Mouse (Mus musculus): ENCODE measurements around the gene Ctu1. TPM values are rescaled to one million over a fixed set of nuclear protein-coding genes. Genes with fewer than 3 reads are reported as not detected.

Ctu1 gene
- polyA plus RNA-seq (2015; fragmentation: Illumina TruSeq; extraction: RNeasy Lipid Tissue Mini Kit (QIAGEN cat#74804); ENCODE audit: insufficient read depth, low read depth, low replicate concordance): 2.3 TPM

DNA sequence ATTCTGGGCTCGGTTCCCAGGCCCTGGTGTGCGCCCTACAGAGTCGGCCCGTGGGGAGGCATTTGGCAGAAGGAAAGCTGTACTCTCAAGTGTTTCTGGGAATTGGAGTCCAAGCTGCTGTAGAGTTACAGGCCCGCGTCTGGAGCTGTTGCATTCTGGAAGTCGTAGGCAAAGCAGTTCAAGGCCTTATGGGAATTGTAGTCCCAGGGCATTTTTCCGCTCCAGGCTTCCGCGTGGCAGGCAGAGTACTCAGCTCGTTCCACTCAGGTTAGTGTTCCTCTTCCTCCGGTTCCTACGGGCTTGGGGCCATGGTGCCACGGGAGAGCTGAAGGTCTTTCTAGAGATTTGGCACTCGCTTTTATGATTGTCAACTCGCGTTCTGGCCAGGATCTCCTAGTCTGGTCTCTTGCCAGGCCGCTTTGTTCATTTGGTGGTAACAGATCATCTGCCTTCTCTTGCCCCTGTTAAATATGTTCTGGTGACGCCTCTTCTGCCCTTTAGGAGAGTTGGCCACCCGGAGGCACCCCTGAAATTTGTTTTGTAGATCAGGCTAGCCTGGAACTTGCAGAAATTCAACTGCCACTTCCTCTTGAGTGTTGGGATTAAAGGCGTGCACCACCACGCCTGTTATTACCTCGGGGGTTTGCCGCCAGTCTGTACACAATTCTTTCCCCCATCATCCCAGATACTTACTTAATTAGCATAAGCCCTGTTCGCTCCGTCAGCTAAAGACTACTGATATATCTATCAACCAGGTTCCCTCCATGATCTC lies at the start of gene Ctu1:
TSS of gene Ctu1 (plus strand) at position 208 of the 772 bp plus-strand sequence.

DNA sequence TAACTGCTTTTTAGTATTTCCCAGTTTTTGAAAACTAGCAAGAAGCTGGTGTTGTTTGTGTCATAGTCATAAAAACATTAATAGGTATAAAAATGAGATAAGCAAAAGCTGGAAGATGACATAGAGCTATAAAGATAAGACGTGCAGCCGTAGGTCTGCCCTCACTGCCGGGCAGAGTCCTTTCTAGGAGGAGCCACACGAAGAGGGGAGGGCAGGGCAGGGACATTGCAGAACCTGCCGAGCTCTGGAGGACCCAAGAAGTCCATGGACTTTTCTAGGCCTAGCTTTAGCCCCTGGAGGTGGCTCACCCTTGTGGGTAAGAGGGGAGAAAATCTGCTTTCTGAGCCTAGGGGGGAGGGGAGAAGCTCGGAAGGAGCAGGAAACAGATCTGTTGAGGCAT lies 37.3 kb upstream of the Ctu1 start, which contains the start of gene Ceacam18:
TSS of gene Ceacam18 (plus strand) at position 208 of the 400 bp plus-strand sequence.

DNA sequence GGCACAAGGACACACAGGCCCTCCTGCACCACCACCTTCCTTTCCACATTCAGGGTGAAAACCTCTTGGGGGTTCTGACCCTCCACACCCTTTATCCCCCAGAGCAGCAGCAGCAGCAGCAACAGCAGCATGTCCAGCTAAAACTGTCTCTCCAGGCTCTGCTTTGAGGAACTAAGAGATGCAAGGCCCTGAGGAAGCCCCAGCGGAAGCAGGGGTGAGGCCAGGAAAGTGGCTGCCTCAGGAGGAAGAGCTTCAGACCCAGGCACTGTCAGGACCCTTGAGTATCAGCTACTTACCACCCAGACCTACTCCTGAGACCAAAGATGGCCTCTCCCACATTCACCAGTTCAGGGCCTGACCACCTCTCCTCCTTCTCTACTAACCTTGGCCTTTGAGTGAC lies 11.8 kb upstream of the Ctu1 start, which contains the start of gene Siglece:
TSS of gene Siglece (minus strand) at position 160 of the 400 bp plus-strand sequence.

DNA sequence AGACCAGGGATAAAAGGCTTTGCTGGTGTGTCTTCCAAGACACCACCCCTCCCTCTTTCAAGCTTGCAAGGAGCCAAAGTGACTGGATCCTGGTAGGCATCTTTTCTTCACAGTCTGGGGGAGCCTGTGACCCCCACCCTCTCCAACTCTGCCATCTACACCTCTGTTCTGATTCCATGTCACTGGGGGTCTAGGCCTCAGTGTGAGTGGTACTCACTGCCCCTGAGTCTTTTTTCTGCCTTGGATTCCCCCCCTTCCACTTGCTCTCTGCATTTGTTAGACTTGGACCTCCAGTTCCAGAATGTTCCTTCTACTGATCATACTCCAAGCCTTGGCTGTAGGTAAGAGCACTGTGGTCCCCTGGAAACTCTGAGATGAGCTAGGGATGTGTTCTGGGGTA lies 18.3 kb downstream of the Ctu1 start, which contains the start of gene Klk14:
TSS of gene Klk14 (plus strand) at position 301 of the 400 bp plus-strand sequence.

DNA sequence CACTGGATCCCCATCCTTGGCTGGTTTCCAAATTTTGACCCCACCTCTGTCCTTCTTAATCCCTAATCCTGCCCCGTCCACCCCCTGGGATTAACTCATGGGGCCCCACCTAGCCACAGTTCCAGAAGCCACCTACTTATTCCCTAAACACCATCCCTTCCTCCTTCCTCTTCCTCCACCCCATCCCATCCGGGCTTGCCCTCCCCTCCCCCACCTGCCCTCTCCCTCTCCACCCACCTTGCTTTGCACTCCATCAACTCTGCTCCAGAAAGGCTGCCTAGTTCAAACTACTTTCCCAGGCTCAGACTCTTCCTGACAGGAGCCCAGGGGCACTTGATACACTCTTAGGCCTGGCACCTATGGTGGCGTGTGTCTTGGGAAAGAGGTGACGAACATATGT lies 40.5 kb downstream of the Ctu1 start, which contains the start of gene Klk13:
TSS of gene Klk13 (plus strand) at position 301 of the 400 bp plus-strand sequence.

Other genes with a start within 250 kb of the Ctu1 start
- not detected for gene Lim2, start 244.3 kb upstream of the Ctu1 start, polyA plus RNA-seq (2015; fragmentation: Illumina TruSeq; extraction: RNeasy Lipid Tissue Mini Kit (QIAGEN cat#74804); ENCODE audit: insufficient read depth, low read depth, low replicate concordance)
- gene Nkg7, start 234.9 kb upstream of the Ctu1 start, polyA plus RNA-seq (2015; fragmentation: Illumina TruSeq; extraction: RNeasy Lipid Tissue Mini Kit (QIAGEN cat#74804); ENCODE audit: insufficient read depth, low read depth, low replicate concordance): not detected
- not detected for gene Cldnd2, start 231.2 kb upstream of the Ctu1 start, polyA plus RNA-seq (2015; fragmentation: Illumina TruSeq; extraction: RNeasy Lipid Tissue Mini Kit (QIAGEN cat#74804); ENCODE audit: insufficient read depth, low read depth, low replicate concordance)
- 52.6 TPM for gene Etfb, start 227.9 kb upstream of the Ctu1 start, polyA plus RNA-seq (2015; fragmentation: Illumina TruSeq; extraction: RNeasy Lipid Tissue Mini Kit (QIAGEN cat#74804); ENCODE audit: insufficient read depth, low read depth, low replicate concordance)
- not detected for gene Gm45233, start 227.9 kb upstream of the Ctu1 start, polyA plus RNA-seq (2015; fragmentation: Illumina TruSeq; extraction: RNeasy Lipid Tissue Mini Kit (QIAGEN cat#74804); ENCODE audit: insufficient read depth, low read depth, low replicate concordance)
- 0.41 TPM for gene Vsig10l, start 208.9 kb upstream of the Ctu1 start, polyA plus RNA-seq (2015; fragmentation: Illumina TruSeq; extraction: RNeasy Lipid Tissue Mini Kit (QIAGEN cat#74804); ENCODE audit: insufficient read depth, low read depth, low replicate concordance)
- gene Iglon5, start 181.9 kb upstream of the Ctu1 start, polyA plus RNA-seq (2015; fragmentation: Illumina TruSeq; extraction: RNeasy Lipid Tissue Mini Kit (QIAGEN cat#74804); ENCODE audit: insufficient read depth, low read depth, low replicate concordance): 0.52 TPM
- not detected for gene 4931406B18Rik, start 166.1 kb upstream of the Ctu1 start, polyA plus RNA-seq (2015; fragmentation: Illumina TruSeq; extraction: RNeasy Lipid Tissue Mini Kit (QIAGEN cat#74804); ENCODE audit: insufficient read depth, low read depth, low replicate concordance)
- gene Cd33, start 127.6 kb upstream of the Ctu1 start, polyA plus RNA-seq (2015; fragmentation: Illumina TruSeq; extraction: RNeasy Lipid Tissue Mini Kit (QIAGEN cat#74804); ENCODE audit: insufficient read depth, low read depth, low replicate concordance): 1.2 TPM
- 2.8 TPM for gene Zfp658, start 109.8 kb upstream of the Ctu1 start, polyA plus RNA-seq (2015; fragmentation: Illumina TruSeq; extraction: RNeasy Lipid Tissue Mini Kit (QIAGEN cat#74804); ENCODE audit: insufficient read depth, low read depth, low replicate concordance)
- gene Zfp719, start 92.4 kb upstream of the Ctu1 start, polyA plus RNA-seq (2015; fragmentation: Illumina TruSeq; extraction: RNeasy Lipid Tissue Mini Kit (QIAGEN cat#74804); ENCODE audit: insufficient read depth, low read depth, low replicate concordance): 1.9 TPM
- gene Zfp819, start 64.8 kb upstream of the Ctu1 start, polyA plus RNA-seq (2015; fragmentation: Illumina TruSeq; extraction: RNeasy Lipid Tissue Mini Kit (QIAGEN cat#74804); ENCODE audit: insufficient read depth, low read depth, low replicate concordance): not detected
- not detected for gene Ceacam18, start 37.3 kb upstream of the Ctu1 start, polyA plus RNA-seq (2015; fragmentation: Illumina TruSeq; extraction: RNeasy Lipid Tissue Mini Kit (QIAGEN cat#74804); ENCODE audit: insufficient read depth, low read depth, low replicate concordance)
- gene Siglece, start 11.9 kb upstream of the Ctu1 start, polyA plus RNA-seq (2015; fragmentation: Illumina TruSeq; extraction: RNeasy Lipid Tissue Mini Kit (QIAGEN cat#74804); ENCODE audit: insufficient read depth, low read depth, low replicate concordance): not detected
- gene Klk14, start 18.4 kb downstream of the Ctu1 start, polyA plus RNA-seq (2015; fragmentation: Illumina TruSeq; extraction: RNeasy Lipid Tissue Mini Kit (QIAGEN cat#74804); ENCODE audit: insufficient read depth, low read depth, low replicate concordance): not detected
- not detected for gene Klk13, start 40.6 kb downstream of the Ctu1 start, polyA plus RNA-seq (2015; fragmentation: Illumina TruSeq; extraction: RNeasy Lipid Tissue Mini Kit (QIAGEN cat#74804); ENCODE audit: insufficient read depth, low read depth, low replicate concordance)
- not detected for gene Klk12, start 96.9 kb downstream of the Ctu1 start, polyA plus RNA-seq (2015; fragmentation: Illumina TruSeq; extraction: RNeasy Lipid Tissue Mini Kit (QIAGEN cat#74804); ENCODE audit: insufficient read depth, low read depth, low replicate concordance)
- gene Klk11, start 102.6 kb downstream of the Ctu1 start, polyA plus RNA-seq (2015; fragmentation: Illumina TruSeq; extraction: RNeasy Lipid Tissue Mini Kit (QIAGEN cat#74804); ENCODE audit: insufficient read depth, low read depth, low replicate concordance): not detected
- gene Klk10, start 109.0 kb downstream of the Ctu1 start, polyA plus RNA-seq (2015; fragmentation: Illumina TruSeq; extraction: RNeasy Lipid Tissue Mini Kit (QIAGEN cat#74804); ENCODE audit: insufficient read depth, low read depth, low replicate concordance): not detected
- not detected for gene Klk9, start 119.9 kb downstream of the Ctu1 start, polyA plus RNA-seq (2015; fragmentation: Illumina TruSeq; extraction: RNeasy Lipid Tissue Mini Kit (QIAGEN cat#74804); ENCODE audit: insufficient read depth, low read depth, low replicate concordance)
- gene Klk8, start 125.6 kb downstream of the Ctu1 start, polyA plus RNA-seq (2015; fragmentation: Illumina TruSeq; extraction: RNeasy Lipid Tissue Mini Kit (QIAGEN cat#74804); ENCODE audit: insufficient read depth, low read depth, low replicate concordance): 2.5 TPM
- not detected for gene Klk7, start 139.3 kb downstream of the Ctu1 start, polyA plus RNA-seq (2015; fragmentation: Illumina TruSeq; extraction: RNeasy Lipid Tissue Mini Kit (QIAGEN cat#74804); ENCODE audit: insufficient read depth, low read depth, low replicate concordance)
- gene Klk6, start 152.5 kb downstream of the Ctu1 start, polyA plus RNA-seq (2015; fragmentation: Illumina TruSeq; extraction: RNeasy Lipid Tissue Mini Kit (QIAGEN cat#74804); ENCODE audit: insufficient read depth, low read depth, low replicate concordance): not detected
- not detected for gene Klk5, start 170.0 kb downstream of the Ctu1 start, polyA plus RNA-seq (2015; fragmentation: Illumina TruSeq; extraction: RNeasy Lipid Tissue Mini Kit (QIAGEN cat#74804); ENCODE audit: insufficient read depth, low read depth, low replicate concordance)
- not detected for gene Klk4, start 209.1 kb downstream of the Ctu1 start, polyA plus RNA-seq (2015; fragmentation: Illumina TruSeq; extraction: RNeasy Lipid Tissue Mini Kit (QIAGEN cat#74804); ENCODE audit: insufficient read depth, low read depth, low replicate concordance)

Data from pancreas, adult 10 weeks (tissue).